Mouse (Mus musculus) heart, embryonic 11.5 days (tissue): ENCODE data around the gene Pard3. TPM values are rescaled to one million over a fixed set of nuclear protein-coding genes. Genes with fewer than 3 reads are reported as not detected.

Experiments used
- ATAC-seq: fragments of 200-750 bp; cut with Nextera tagmentation; replicated peaks from 2 replicates; pipeline ENCODE4 v1.8.0; 2017; ENCODE audit warnings: moderate library complexity; ENCODE audit not compliant: insufficient number of reproducible peaks, low FRiP score, low TSS enrichment
- H3K27ac ChIP-seq: fragments of 300-500 bp; sonication (generic); 2 replicates; pipeline ENCODE4 v1.5.1; 2014; ENCODE audit warnings: mild to moderate bottlenecking, low read depth, low read length
- H3K27me3 ChIP-seq: fragments of 300-500 bp; sonication (generic); 2 replicates; pipeline ENCODE4 v1.6.1; 2014; ENCODE audit warnings: mild to moderate bottlenecking, low read length, mixed read lengths; ENCODE audit not compliant: control insufficient read depth, insufficient read depth
- H3K36me3 ChIP-seq: fragments of 300-500 bp; sonication (generic); 2 replicates; pipeline ENCODE4 v1.6.1; 2014; ENCODE audit warnings: mild to moderate bottlenecking, low read length, moderate library complexity, mixed read lengths; ENCODE audit not compliant: control insufficient read depth, insufficient read depth
- H3K4me1 ChIP-seq: fragments of 300-500 bp; sonication (generic); 2 replicates; pipeline ENCODE4 v1.6.1; 2014; ENCODE audit warnings: low read length; ENCODE audit not compliant: control insufficient read depth, insufficient read depth
- H3K4me2 ChIP-seq: fragments of 300-500 bp; sonication (generic); 2 replicates; pipeline ENCODE4 v1.6.1; 2014; ENCODE audit warnings: mild to moderate bottlenecking, moderate library complexity
- H3K4me3 ChIP-seq: fragments of 300-500 bp; sonication (generic); 2 replicates; pipeline ENCODE4 v1.5.1; 2014; ENCODE audit warnings: low read depth, low read length
- H3K9ac ChIP-seq: fragments of 300-500 bp; sonication (generic); 2 replicates; pipeline ENCODE4 v1.6.1; 2014; ENCODE audit warnings: mild to moderate bottlenecking, low read depth, low read length, moderate library complexity
- H3K9me3 ChIP-seq: fragments of 300-500 bp; sonication (generic); replicated peaks from 2 replicates; pipeline ENCODE4 v1.6.1; 2016; ENCODE audit warnings: low read length; ENCODE audit not compliant: control insufficient read depth
- WGBS: fragments of 180-500 bp; shearing (Covaris S2); extraction: QIAGEN DNeasy Blood & Tissue Kit; methylation state at CpG from one replicate; pipeline ENCODE4 v1.1.7; 2014; ENCODE audit not compliant: insufficient replicate concordance; 5-methylcytosine and 5-hydroxymethylcytosine counted together
- polyA plus RNA-seq: library from polyadenylated mRNA; unstranded; fragments of >200 nt; fragmentation: Nextera tagmentation; extraction: Ambion mirVana; gene quantifications from 2 replicates; pipeline ENCODE4 v1.2.1, GENCODE M21; 2014

Gene Pard3
- polyA plus RNA-seq, 1 experiment from 2014 or later = 24.0 TPM

- H3K4me2 ChIP-seq = no peak overlapping the region
- H3K36me3 ChIP-seq = no peaks in the 10 kb centered on the region
- peaks cover 31% of the 10 kb centered on the region for H3K4me1 ChIP-seq
- no peak overlapping the region for H3K9ac ChIP-seq
- H3K27ac ChIP-seq = no peak overlapping the region
- 64% methylated on average over 13 of the region's 13 CpGs for WGBS
- no peaks in the 10 kb centered on the region for H3K27me3 ChIP-seq
- H3K4me3 ChIP-seq = no peak overlapping the region
- ATAC-seq = no peak
- no peaks in the 10 kb centered on the region for H3K9me3 ChIP-seq
These were observed 133.0 kb downstream of the Pard3 start for GRCm38 (mm10) chr8:127196505-127197265.

DNA sequence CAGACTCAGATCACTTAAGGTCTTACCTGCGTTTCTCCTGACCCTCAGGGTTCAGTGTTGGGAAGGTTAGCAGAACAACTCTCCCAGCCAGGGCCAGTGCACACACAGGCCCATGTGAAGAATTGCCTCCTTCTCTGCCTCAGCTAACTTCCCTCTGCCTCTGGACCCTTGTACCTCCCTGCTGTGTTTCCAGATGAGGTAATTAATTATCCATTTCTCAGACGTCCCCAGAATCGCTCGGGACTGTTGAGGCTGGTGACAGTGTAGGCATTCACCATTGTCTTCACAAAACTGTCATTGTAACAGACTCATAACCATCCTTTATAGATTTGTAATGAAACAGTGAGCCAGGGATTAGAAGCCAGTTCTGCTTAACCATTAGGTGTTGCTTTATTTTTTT is 143.8 kb downstream of the Pard3 start:
- ATAC-seq = no peak
- no peaks in the 10 kb centered on the region for H3K36me3 ChIP-seq
- WGBS = 59% methylated on average over 4 of the region's 4 CpGs
- no peak overlapping the region for H3K27ac ChIP-seq
- H3K4me1 ChIP-seq = peaks cover 5% of the 10 kb centered on the region; the same call in 1 of the 2 replicates
- H3K9me3 ChIP-seq = no peaks in the 10 kb centered on the region
- no peak overlapping the region for H3K4me2 ChIP-seq
- no peak overlapping the region for H3K9ac ChIP-seq
- no peak overlapping the region for H3K4me3 ChIP-seq
- no peaks in the 10 kb centered on the region for H3K27me3 ChIP-seq

GRCm38 (mm10) chr8:127210621-127211020 is 146.9 kb downstream of the Pard3 start:
- ATAC-seq = no peak
- WGBS = 79% methylated on average over 4 of the region's 4 CpGs
- Histone ChIP-seq H3K27me3 (no peaks in the 10 kb centered on the region), H3K4me3 (no peak overlapping the region), H3K9me3 (no peaks in the 10 kb centered on the region), H3K27ac (no peak overlapping the region), H3K4me2 (no peak overlapping the region), H3K4me1 (peaks cover 6% of the 10 kb centered on the region), H3K36me3 (no peaks in the 10 kb centered on the region), H3K9ac (no peak overlapping the region)

DNA sequence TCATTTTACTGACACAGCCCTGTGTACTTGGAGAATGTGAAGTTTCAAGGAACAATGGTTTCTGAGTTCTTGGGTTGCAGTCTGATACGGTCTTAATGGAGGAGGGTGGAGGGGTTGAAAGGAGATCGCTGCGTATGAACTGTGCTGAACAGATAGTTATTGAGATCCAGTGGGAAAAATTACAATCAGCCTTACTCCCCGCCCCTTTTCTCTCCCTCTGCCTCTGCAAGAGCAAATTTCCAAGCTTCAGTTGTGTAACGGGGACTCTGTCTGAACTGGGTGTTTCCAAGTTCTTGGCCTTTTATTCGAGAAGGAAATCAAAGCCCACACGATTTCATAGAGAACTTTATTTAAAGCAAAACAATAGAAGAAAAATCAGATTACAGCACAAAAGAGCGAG is 150.6 kb downstream of the Pard3 start:
- H3K27me3 ChIP-seq = no peaks in the 10 kb centered on the region
- H3K9me3 ChIP-seq = no peaks in the 10 kb centered on the region
- 83% methylated on average over 8 of the region's 8 CpGs for WGBS
- H3K4me2 ChIP-seq = no peak overlapping the region
- no peak for ATAC-seq
- H3K27ac ChIP-seq = no peak overlapping the region
- H3K4me3 ChIP-seq = no peak overlapping the region
- H3K36me3 ChIP-seq = no peaks in the 10 kb centered on the region
- H3K4me1 ChIP-seq = peaks cover 4% of the 10 kb centered on the region; the same call in 1 of the 2 replicates
- H3K9ac ChIP-seq = no peak overlapping the region

- Histone ChIP-seq H3K9ac (no peak overlapping the region), H3K36me3 (no peaks in the 10 kb centered on the region), H3K9me3 (no peaks in the 10 kb centered on the region), H3K27ac (no peak overlapping the region), H3K4me3 (no peak overlapping the region), H3K4me2 (no peak overlapping the region), H3K27me3 (no peaks in the 10 kb centered on the region), H3K4me1 (peaks cover 4% of the 10 kb centered on the region; the same call in 1 of the 2 replicates)
- ATAC-seq = no peak
- 87% methylated on average over 4 of the region's 4 CpGs for WGBS
These were observed 151.2 kb downstream of the Pard3 start for GRCm38 (mm10) chr8:127214748-127215433.

- Histone ChIP-seq H3K4me1 (peaks cover 6% of the 10 kb centered on the region; the same call in 1 of the 2 replicates), H3K4me3 (no peak overlapping the region), H3K36me3 (no peaks in the 10 kb centered on the region), H3K4me2 (no peak overlapping the region), H3K27ac (no peak overlapping the region), H3K27me3 (no peaks in the 10 kb centered on the region), H3K9ac (no peak overlapping the region), H3K9me3 (no peaks in the 10 kb centered on the region)
- WGBS = 69% methylated on average over 5 of the region's 5 CpGs
- no peak for ATAC-seq
These were observed 156.5 kb downstream of the Pard3 start for GRCm38 (mm10) chr8:127220206-127220605.

- Histone ChIP-seq H3K9me3 (no peaks in the 10 kb centered on the region), H3K4me3 (no peak overlapping the region), H3K4me2 (no peak overlapping the region), H3K36me3 (no peaks in the 10 kb centered on the region), H3K9ac (no peak overlapping the region), H3K27me3 (no peaks in the 10 kb centered on the region), H3K4me1 (peaks cover 5% of the 10 kb centered on the region; the same call in 1 of the 2 replicates), H3K27ac (no peak overlapping the region)
- 76% methylated on average over 7 of the region's 7 CpGs for WGBS
- ATAC-seq = no peak
These were observed 156.9 kb downstream of the Pard3 start for GRCm38 (mm10) chr8:127220615-127221014.

- no peak for ATAC-seq
- Histone ChIP-seq H3K36me3 (no peaks in the 10 kb centered on the region), H3K9ac (no peak overlapping the region), H3K27me3 (no peaks in the 10 kb centered on the region), H3K4me1 (0 out of 2 replicates have a peak, but pooled peaks cover 2% of the 10 kb centered on the region), H3K9me3 (no peaks in the 10 kb centered on the region), H3K4me3 (no peak overlapping the region), H3K4me2 (no peak overlapping the region), H3K27ac (no peak overlapping the region)
- 82% methylated on average over 3 of the region's 3 CpGs for WGBS
These were observed 158.7 kb downstream of the Pard3 start for GRCm38 (mm10) chr8:127222361-127222760.
